Mouse (Mus musculus) hindbrain, postnatal 0 days (tissue): ENCODE measurements around the gene Yipf3. TPM values are rescaled to one million over a fixed set of nuclear protein-coding genes. Genes with fewer than 3 reads are reported as not detected.
A peak's percentile ranks its signal among the peaks of the same experiment; 100 is the strongest.

Experiments used
- ATAC-seq: fragments of 200-750 bp; cut with Nextera tagmentation; 2 replicates; pipeline ENCODE4 v1.8.0; 2017; ENCODE audit warnings: mild to moderate bottlenecking, moderate TSS enrichment, moderate library complexity
- DNase-seq: peaks from one replicate; pipeline ENCODE4 v3.0.0-alpha.2; 2015; ENCODE audit warnings: low spot score
- H3K27ac ChIP-seq: fragments of 300-500 bp; sonication (generic); 2 replicates; pipeline ENCODE4 v1.5.1; 2014; ENCODE audit warnings: mild to moderate bottlenecking
- H3K27me3 ChIP-seq: fragments of 300-500 bp; sonication (generic); 2 replicates; pipeline ENCODE4 v1.6.1; 2014; ENCODE audit warnings: low read length, mixed read lengths; ENCODE audit not compliant: insufficient read depth
- H3K36me3 ChIP-seq: fragments of 300-500 bp; sonication (generic); 2 replicates; pipeline ENCODE4 v1.6.1; 2014; ENCODE audit warnings: low read length, mixed read lengths; ENCODE audit not compliant: insufficient read depth
- H3K4me1 ChIP-seq: fragments of 300-500 bp; sonication (generic); 2 replicates; pipeline ENCODE4 v1.6.1; 2014; ENCODE audit warnings: antibody characterized with exemption, low read length, mixed read lengths; ENCODE audit not compliant: insufficient read depth
- H3K4me2 ChIP-seq: fragments of 300-500 bp; sonication (generic); 2 replicates; pipeline ENCODE4 v1.6.1; 2014; ENCODE audit warnings: low read depth, mild to moderate bottlenecking, low read length, moderate library complexity, mixed read lengths
- H3K4me3 ChIP-seq: fragments of 300-500 bp; sonication (generic); 2 replicates; pipeline ENCODE4 v1.5.1; 2014; ENCODE audit warnings: low read length
- H3K9ac ChIP-seq: fragments of 300-500 bp; sonication (generic); replicated peaks from 2 replicates; pipeline ENCODE4 v1.6.1; 2014; ENCODE audit warnings: mild to moderate bottlenecking, low read length, moderate library complexity, mixed read lengths
- H3K9me3 ChIP-seq: fragments of 300-500 bp; sonication (generic); 2 replicates; pipeline ENCODE4 v1.6.1; 2016; ENCODE audit warnings: low read length, mixed read lengths
- CTCF ChIP-seq: IDR thresholded peaks from 2 replicates; pipeline ENCODE4 v1.5.1; 2016; ENCODE audit warnings: antibody characterized with exemption, control low read depth, low read depth
- WGBS: fragments of 180-500 bp; shearing (Covaris S2); extraction: QIAGEN DNeasy Blood & Tissue Kit; methylation state at CpG from one replicate; pipeline ENCODE4 v1.1.7; 2014; 5-methylcytosine and 5-hydroxymethylcytosine counted together
- polyA plus RNA-seq: library from polyadenylated mRNA; unstranded; fragments of >200 nt; fragmentation: Nextera tagmentation; extraction: Ambion mirVana; gene quantifications from 2 replicates; pipeline ENCODE4 v1.2.1, GENCODE M21; 2015
- total RNA-seq: library from RNA; depleted of rRNA; stranded (reverse); fragments of >200 nt; gene quantifications from 2 replicates; pipeline ENCODE4 v1.2.3, GENCODE M21; 2014

Yipf3 gene
- total and polyA plus RNA-seq, 2 experiments from 2014 or later: 26.9 to 85.4 TPM

DNA sequence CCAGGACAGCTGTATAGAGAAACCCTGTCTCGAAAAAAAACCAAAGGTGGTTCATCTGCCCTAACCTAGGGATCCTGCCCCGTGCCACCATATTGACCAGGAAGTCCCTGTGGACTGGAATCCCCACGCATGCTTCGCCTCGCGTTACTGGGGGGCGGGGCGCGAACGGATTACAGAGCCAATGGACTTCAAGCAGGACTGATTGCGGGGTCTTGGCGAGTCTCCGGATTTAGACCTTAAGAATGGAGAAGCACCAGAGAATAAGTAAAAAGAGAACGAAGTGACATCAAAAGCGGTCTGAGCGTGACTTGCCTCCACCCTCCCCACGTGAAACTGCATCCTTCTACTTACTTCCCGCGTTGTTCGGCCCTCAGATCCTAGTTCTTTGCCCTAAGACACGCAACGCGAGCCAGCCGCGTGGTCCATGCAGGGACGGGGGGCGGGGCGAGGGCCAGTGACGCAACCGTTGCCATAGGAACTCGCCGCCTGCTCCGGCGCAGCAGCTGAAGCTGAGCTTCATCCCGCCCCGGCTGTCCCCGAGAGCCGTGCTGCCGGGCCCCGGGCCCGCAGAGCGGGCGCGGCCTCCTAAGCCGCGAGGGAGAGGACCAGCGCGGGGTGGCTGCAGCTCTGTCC, 5.7 kb downstream of the Yipf3 start, which contains the start of gene Lrrc73:
Gene Lrrc73, plus strand, starts transcription at position 80 of the 633 bp plus-strand sequence.
- TF ChIP-seq CTCF: no peak
- Histone ChIP-seq H3K27me3 (no peaks in the 10 kb centered on the region), H3K9ac (peak within 1 kb of the TSS; percentile 76), H3K4me1 (peaks cover 21% of the 10 kb centered on the region), H3K36me3 (peaks cover 40% of the 10 kb centered on the region), H3K4me2 (peak within 1 kb of the TSS; percentile 97), H3K9me3 (no peaks in the 10 kb centered on the region), H3K27ac (peak within 1 kb of the TSS; percentile 82), H3K4me3 (peak within 1 kb of the TSS; percentile 78)
- DNase-seq (peak; percentile 95), ATAC-seq (peak; percentile 87)
- WGBS: 2% methylated on average over 43 of the region's 48 CpGs

- under 1% methylated on average over 43 of the region's 54 CpGs for WGBS
- no peak for TF ChIP-seq CTCF
- peak; percentile 30 for ATAC-seq
Measured at GRCm38 (mm10) chr17:46254106-46254505, 6.2 kb downstream of the Yipf3 start.

GRCm38 (mm10) chr17:46255147-46255546, 7.3 kb downstream of the Yipf3 start:
- no peak for ATAC-seq
- peak overlapping the region; percentile 97 for H3K4me2 ChIP-seq
- H3K4me3 ChIP-seq: peak overlapping the region; percentile 78
- WGBS: 26% methylated on average over 6 of the region's 6 CpGs
- TF ChIP-seq CTCF: no peak
- peaks cover 13% of the 10 kb centered on the region for H3K4me1 ChIP-seq
- no peak for DNase-seq
- H3K9ac ChIP-seq: peak overlapping the region; percentile 76; the same call in 1 of the 2 replicates
- no peak overlapping the region for H3K27ac ChIP-seq
- H3K36me3 ChIP-seq: peaks cover 45% of the 10 kb centered on the region
- no peaks in the 10 kb centered on the region for H3K9me3 ChIP-seq
- H3K27me3 ChIP-seq: no peaks in the 10 kb centered on the region

More at GRCm38 (mm10) chr17:46254106-46254505, 6.2 kb downstream of the Yipf3 start:
- Histone ChIP-seq H3K9me3 (no peaks in the 10 kb centered on the region), H3K27me3 (no peaks in the 10 kb centered on the region), H3K4me2 (peak overlapping the region; percentile 97), H3K4me3 (peak overlapping the region; percentile 78), H3K36me3 (peaks cover 41% of the 10 kb centered on the region), H3K9ac (peak overlapping the region; percentile 76), H3K27ac (peak overlapping the region; percentile 82), H3K4me1 (peaks cover 15% of the 10 kb centered on the region)
- DNase-seq: peak; percentile 42

DNA sequence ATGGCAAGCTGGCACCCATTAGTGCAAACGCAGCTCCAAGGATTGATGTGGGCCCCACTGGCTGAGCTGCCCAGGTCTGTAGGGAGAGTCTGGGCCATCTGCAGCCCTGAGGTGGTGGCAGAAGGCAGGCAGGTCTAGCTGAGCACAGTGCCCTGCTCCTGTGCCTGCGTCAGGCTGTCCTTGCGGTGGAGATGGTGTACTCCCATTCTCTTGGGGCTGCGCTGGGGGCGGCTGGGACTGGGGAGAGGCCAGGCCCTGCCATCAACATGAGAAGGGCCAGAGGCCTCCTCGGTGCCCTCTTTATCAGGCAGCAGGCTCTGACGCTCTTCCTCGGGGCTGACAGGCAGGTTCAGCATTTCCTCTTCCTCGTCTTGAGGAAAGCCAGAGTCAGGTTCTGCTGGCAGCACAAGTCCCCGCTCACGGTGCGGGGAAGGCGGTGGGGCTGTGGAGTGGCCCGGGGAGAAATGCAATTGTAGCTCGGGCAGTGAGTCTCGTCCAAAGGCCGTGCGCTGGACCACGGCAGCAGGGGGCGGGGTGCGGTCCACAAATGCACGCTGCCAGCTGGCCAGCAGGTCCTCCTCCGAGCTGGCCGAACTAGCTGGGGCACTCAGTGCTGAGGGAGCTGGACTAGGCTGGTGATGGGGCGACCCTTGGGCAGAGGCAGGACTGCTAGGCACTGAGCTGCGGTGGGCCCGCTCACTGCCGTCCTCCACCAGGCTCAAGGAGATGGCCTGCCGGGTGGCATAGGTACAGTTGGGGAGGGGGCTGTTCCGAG, 10.6 kb downstream of the Yipf3 start:
- H3K27me3 ChIP-seq: no peaks in the 10 kb centered on the region
- H3K36me3 ChIP-seq: peaks cover 55% of the 10 kb centered on the region
- 77% methylated on average over 30 of the region's 30 CpGs for WGBS
- no peak overlapping the region for H3K9ac ChIP-seq
- no peak for TF ChIP-seq CTCF
- no peak overlapping the region for H3K27ac ChIP-seq
- ATAC-seq (no peak), DNase-seq (no peak)
- no peaks in the 10 kb centered on the region for H3K9me3 ChIP-seq
- H3K4me2 ChIP-seq: no peak overlapping the region
- H3K4me1 ChIP-seq: peaks cover 13% of the 10 kb centered on the region
- no peak overlapping the region for H3K4me3 ChIP-seq

- Histone ChIP-seq H3K4me1 (peaks cover 10% of the 10 kb centered on the region), H3K4me2 (no peak overlapping the region), H3K4me3 (no peak overlapping the region), H3K9me3 (no peaks in the 10 kb centered on the region), H3K9ac (no peak overlapping the region), H3K36me3 (peaks cover 62% of the 10 kb centered on the region), H3K27me3 (no peaks in the 10 kb centered on the region), H3K27ac (no peak overlapping the region)
- DNase-seq (no peak), ATAC-seq (no peak)
- no peak for TF ChIP-seq CTCF
- WGBS: 90% methylated on average over 17 of the region's 17 CpGs
Measured at GRCm38 (mm10) chr17:46259675-46260074, 11.8 kb downstream of the Yipf3 start.

DNA sequence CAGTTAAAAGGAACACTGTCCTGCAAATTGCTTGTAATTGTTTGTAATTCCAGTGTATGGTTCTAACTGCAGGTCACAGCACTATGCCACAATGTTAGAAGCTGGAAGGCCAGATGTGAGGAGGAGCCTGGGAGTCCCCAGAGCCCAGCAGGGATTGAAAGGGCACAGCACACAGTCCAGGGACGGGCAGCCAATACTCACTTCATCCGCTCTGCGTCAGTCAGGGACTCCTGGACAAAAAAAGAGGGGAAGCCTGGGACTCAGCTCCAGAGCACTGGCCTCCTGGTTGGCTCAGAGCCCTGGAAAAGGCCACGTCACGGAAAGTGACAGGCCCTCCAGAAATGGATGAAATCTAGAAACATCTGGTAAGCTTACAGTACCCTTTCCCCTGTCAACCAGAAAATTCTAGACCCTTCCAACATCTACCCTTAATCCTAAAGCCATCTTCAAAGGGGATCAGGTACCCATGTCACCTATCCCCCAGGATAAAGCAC, 14.4 kb downstream of the Yipf3 start:
- Histone ChIP-seq H3K36me3 (peaks cover 56% of the 10 kb centered on the region), H3K27me3 (no peaks in the 10 kb centered on the region), H3K4me3 (no peak overlapping the region), H3K4me1 (no peaks in the 10 kb centered on the region), H3K27ac (no peak overlapping the region), H3K4me2 (no peak overlapping the region), H3K9me3 (no peaks in the 10 kb centered on the region), H3K9ac (no peak overlapping the region)
- no peak for TF ChIP-seq CTCF
- ATAC-seq (no peak), DNase-seq (no peak)
- 92% methylated on average over 5 of the region's 5 CpGs for WGBS
